In genomic region chr11:45943891-45944642, GRCm38 (mm10) we compare ENCODE assay signal across 8 mouse cellular contexts. TPM values are rescaled to one million over a fixed set of nuclear protein-coding genes. Genes with fewer than 3 reads are reported as not detected.
DNase-seq lines count a peak whose midpoint lies in the region; ATAC-seq and TF ChIP-seq lines count a peak whose summit lies in the region.

No protein-coding gene starts in this region.

- no peaks in the 10 kb centered on the region for H3K9me3 ChIP-seq in erythroblast, embryonic 14.5 days (ENCODE audit: control insufficient read depth, low read length)
- H3K9me3 ChIP-seq in intestine, embryonic 15.5 days = no peaks in the 10 kb centered on the region
- H3K9me3 ChIP-seq in stomach, postnatal 0 days (ENCODE audit: control insufficient read depth, low read length) = no peaks in the 10 kb centered on the region

- no peak for TF ChIP-seq CTCF in bone marrow, adult 2 months (IDR thresholded peaks at IDR 0.05; ENCODE audit: control insufficient read depth, insufficient read depth, low read length)
- no peak for TF ChIP-seq CTCF in stomach, postnatal 0 days (IDR thresholded peaks at IDR 0.05; ENCODE audit: low read depth)

- no peak for DNase-seq in cerebellum, postnatal 4 days (ENCODE audit: low spot score in 2 of 2)
- peak; percentile 27 for DNase-seq in 416B (ENCODE audit: low read depth)
- DNase-seq in stomach, postnatal 0 days (ENCODE audit: low spot score) = peak; percentile 43

- 0 out of 2 replicates have a peak, but pooled peaks have one; percentile 29 for ATAC-seq in cerebellum, adult (ENCODE audit: insufficient number of reproducible peaks, low FRiP score, low TSS enrichment)
- ATAC-seq in intestine, embryonic 15.5 days = peak; percentile 37
- ATAC-seq in megakaryocyte-erythroid progenitor cell, adult 5-6 weeks (replicated peaks; ENCODE audit: low FRiP score, low TSS enrichment, poor library complexity, severe bottlenecking) = peak; percentile 39
- peak; percentile 60 for ATAC-seq in stomach, postnatal 0 days (ENCODE audit: low FRiP score, low TSS enrichment)

- peak overlapping the region; percentile 96 for H3K4me3 ChIP-seq in bone marrow, adult 2 months (replicated peaks; ENCODE audit: control insufficient read depth, low read depth, low read length)
- H3K4me3 ChIP-seq in erythroblast, embryonic 14.5 days (replicated peaks) = peak overlapping the region; percentile 91
- H3K4me3 ChIP-seq in intestine, embryonic 15.5 days (replicated peaks) = peak overlapping the region; percentile 77
- H3K4me3 ChIP-seq in stomach, postnatal 0 days (ENCODE audit: low read depth, low read length) = peak overlapping the region; percentile 87

- TF ChIP-seq POLR2A in bone marrow, adult 2 months (IDR thresholded peaks at IDR 0.05; ENCODE audit: borderline replicate concordance, control insufficient read depth, low read depth, low read length) = no peak

- H3K27ac ChIP-seq in bone marrow, adult 2 months (ENCODE audit: control insufficient read depth, insufficient read depth, low read depth, low read length, poor library complexity) = peak overlapping the region; percentile 52; the same call in 1 of the 2 replicates
- H3K27ac ChIP-seq in intestine, embryonic 15.5 days = peak overlapping the region; percentile 60
- peak overlapping the region; percentile 30; the same call in 1 of the 2 replicates for H3K27ac ChIP-seq in stomach, postnatal 0 days (replicated peaks)

- no peaks in the 10 kb centered on the region for H3K27me3 ChIP-seq in erythroblast, embryonic 14.5 days (ENCODE audit: control insufficient read depth)
- no peaks in the 10 kb centered on the region for H3K27me3 ChIP-seq in intestine, embryonic 15.5 days (replicated peaks)
- no peaks in the 10 kb centered on the region for H3K27me3 ChIP-seq in stomach, postnatal 0 days (ENCODE audit: control insufficient read depth, insufficient read depth, low read length)

- peak overlapping the region; percentile 78 for H3K9ac ChIP-seq in intestine, embryonic 15.5 days
- peak overlapping the region; percentile 84 for H3K9ac ChIP-seq in stomach, postnatal 0 days (ENCODE audit: low read length)

- WGBS in bone marrow, adult 2 months = under 1% methylated on average over 49 of the region's 49 CpGs
- under 1% methylated on average over 49 of the region's 49 CpGs for WGBS in intestine, embryonic 15.5 days
- under 1% methylated on average over 47 of the region's 49 CpGs for WGBS in stomach, postnatal 0 days

- peak overlapping the region; percentile 88 for H3K4me2 ChIP-seq in intestine, embryonic 15.5 days (replicated peaks)
- H3K4me2 ChIP-seq in stomach, postnatal 0 days (replicated peaks; ENCODE audit: low read depth) = peak overlapping the region; percentile 97

- H3K4me1 ChIP-seq in bone marrow, adult 2 months (ENCODE audit: control insufficient read depth, insufficient read depth, low read length) = peaks cover 1% of the 10 kb centered on the region
- peaks cover 28% of the 10 kb centered on the region for H3K4me1 ChIP-seq in erythroblast, embryonic 14.5 days (ENCODE audit: control insufficient read depth)
- H3K4me1 ChIP-seq in intestine, embryonic 15.5 days (replicated peaks) = no peaks in the 10 kb centered on the region
- no peaks in the 10 kb centered on the region for H3K4me1 ChIP-seq in stomach, postnatal 0 days (replicated peaks; ENCODE audit: control insufficient read depth, insufficient read depth)

- no peak for TF ChIP-seq EP300 in stomach, postnatal 0 days (optimal IDR thresholded peaks at IDR 0.05)

- H3K36me3 ChIP-seq in erythroblast, embryonic 14.5 days (ENCODE audit: control insufficient read depth) = peaks cover 27% of the 10 kb centered on the region
- no peaks in the 10 kb centered on the region; the same call in 1 of the 2 replicates for H3K36me3 ChIP-seq in intestine, embryonic 15.5 days
- H3K36me3 ChIP-seq in stomach, postnatal 0 days (ENCODE audit: control insufficient read depth, insufficient read depth, low read length) = no peaks in the 10 kb centered on the region

RNA-seq across cellular contexts. Expression of gene Lsm11, which starts 0.7 kb away (rescaled TPM):
- 1.6 and 2.6 TPM in 2 replicates for polyA plus RNA-seq in bone marrow, adult 2 months (2011; ENCODE audit: insufficient read depth, insufficient read length, low replicate concordance, missing spikeins)
- polyA plus RNA-seq in erythroblast, embryonic 14.5 days (2012) = 1.0 and 1.2 TPM in 2 replicates
- polyA plus RNA-seq in intestine, embryonic 15.5 days (2015; fragmentation: Nextera tagmentation; extraction: Ambion mirVana) = 5.6 and 6.7 TPM in 2 replicates
- 3.6 and 4.4 TPM in 2 replicates for total RNA-seq in megakaryocyte-erythroid progenitor cell, adult 5-6 weeks (2014; fragmentation: Nextera tagmentation)
- 2.3 and 6.4 TPM in 2 replicates for total RNA-seq in megakaryocyte-erythroid progenitor cell, adult 5-6 weeks (2017)
- 3.5 and 3.6 TPM in 2 replicates for polyA plus RNA-seq in stomach, postnatal 0 days (2015; fragmentation: Nextera tagmentation; extraction: Ambion mirVana)

RNA-seq across cellular contexts. Expression of gene Thg1l, which starts 11.2 kb away (rescaled TPM):
- 17.7 and 67.4 TPM in 2 replicates for polyA plus RNA-seq in bone marrow, adult 2 months (2011; ENCODE audit: insufficient read depth, insufficient read length, low replicate concordance, missing spikeins)
- polyA plus RNA-seq in erythroblast, embryonic 14.5 days (2012) = 0.18 and 0.53 TPM in 2 replicates
- polyA plus RNA-seq in intestine, embryonic 15.5 days (2015; fragmentation: Nextera tagmentation; extraction: Ambion mirVana) = 13.3 and 13.4 TPM in 2 replicates
- total RNA-seq in megakaryocyte-erythroid progenitor cell, adult 5-6 weeks (2014; fragmentation: Nextera tagmentation) = 25.1 and 33.2 TPM in 2 replicates
- 43.7 and 54.6 TPM in 2 replicates for total RNA-seq in megakaryocyte-erythroid progenitor cell, adult 5-6 weeks (2017)
- polyA plus RNA-seq in stomach, postnatal 0 days (2015; fragmentation: Nextera tagmentation; extraction: Ambion mirVana) = 6.9 and 7.4 TPM in 2 replicates

RNA-seq across cellular contexts. Expression of gene Sox30, which starts 36.0 kb away (rescaled TPM):
- polyA plus RNA-seq in bone marrow, adult 2 months (2011; ENCODE audit: insufficient read depth, insufficient read length, low replicate concordance, missing spikeins) = not detected in 2 replicates
- polyA plus RNA-seq in erythroblast, embryonic 14.5 days (2012) = not detected in 2 replicates
- 0.09 and 0.18 TPM in 2 replicates for polyA plus RNA-seq in intestine, embryonic 15.5 days (2015; fragmentation: Nextera tagmentation; extraction: Ambion mirVana)
- total RNA-seq in megakaryocyte-erythroid progenitor cell, adult 5-6 weeks (2014; fragmentation: Nextera tagmentation) = not detected in 2 replicates
- total RNA-seq in megakaryocyte-erythroid progenitor cell, adult 5-6 weeks (2017) = not detected in 2 replicates
- 0.15 and 0.17 TPM in 2 replicates for polyA plus RNA-seq in stomach, postnatal 0 days (2015; fragmentation: Nextera tagmentation; extraction: Ambion mirVana)

Comparison
In these comparisons a context has a peak if more than half of its experiments do, and no peak if none do; other contexts are left out.
1. DNase-seq: peak in 416B (single experiment) and stomach, postnatal 0 days (single experiment); none in cerebellum, postnatal 4 days (0 of 2).
2. Peak in every context shown above with its lines, with median percentiles within 50 percentile points of each other: ATAC-seq, H3K27ac ChIP-seq and H3K4me3 ChIP-seq.